Mouse (Mus musculus) cerebellum, adult 11-12 months (tissue): ENCODE results near the gene Thrap3.
"Not testable (repeated sequence)": the region's sequence is repeated elsewhere in the genome, so short reads cannot be mapped to it uniquely, and the experiment has no call there.

ENCODE experiments used
- DNase-seq: peaks from one replicate; pipeline ENCODE4 v3.0.0; 2022

Thrap3 gene

GRCm38 (mm10) chr4:126202303-126203181 is at the start of gene Thrap3:
Thrap3 (minus strand) TSS chr4:126202760.
- DNase-seq = peak; percentile 99

- DNase-seq = no peak
Measured at GRCm38 (mm10) chr4:126251655-126252254, 49.2 kb upstream of the Thrap3 start.

GRCm38 (mm10) chr4:126250659-126251058 is 48.1 kb upstream of the Thrap3 start:
- no peak for DNase-seq

- no peak for DNase-seq
Measured at GRCm38 (mm10) chr4:126248261-126248868, 45.8 kb upstream of the Thrap3 start.

GRCm38 (mm10) chr4:126246202-126246889 is 43.8 kb upstream of the Thrap3 start:
- no peak for DNase-seq

GRCm38 (mm10) chr4:126242510-126242909 is 40.0 kb upstream of the Thrap3 start:
- peak; percentile 72 for DNase-seq

GRCm38 (mm10) chr4:126241956-126242355 is 39.4 kb upstream of the Thrap3 start:
- peak; percentile 66 for DNase-seq

- DNase-seq = peak; percentile 12
Measured at GRCm38 (mm10) chr4:126239862-126240475, 37.4 kb upstream of the Thrap3 start.

- peak; percentile 26 for DNase-seq
Measured at GRCm38 (mm10) chr4:126237721-126238242, 35.2 kb upstream of the Thrap3 start.

- peak; percentile 30 for DNase-seq
Measured at GRCm38 (mm10) chr4:126236467-126237280, 34.1 kb upstream of the Thrap3 start.

GRCm38 (mm10) chr4:126235191-126235590 is 32.6 kb upstream of the Thrap3 start:
- DNase-seq = no peak

- peak; percentile 38 for DNase-seq
Measured at GRCm38 (mm10) chr4:126234496-126235175, 32.1 kb upstream of the Thrap3 start.

- peak; percentile 31 for DNase-seq
Measured at GRCm38 (mm10) chr4:126233676-126234308, 31.2 kb upstream of the Thrap3 start.

- peak; percentile 37 for DNase-seq
Measured at GRCm38 (mm10) chr4:126229900-126230299, 27.3 kb upstream of the Thrap3 start.

GRCm38 (mm10) chr4:126228144-126228543 is 25.6 kb upstream of the Thrap3 start:
- peak; percentile 30 for DNase-seq

- DNase-seq = peak; percentile 85
Measured at GRCm38 (mm10) chr4:126227077-126227761, 24.7 kb upstream of the Thrap3 start.

- DNase-seq = no peak
Measured at GRCm38 (mm10) chr4:126226640-126227039, 24.1 kb upstream of the Thrap3 start.

- no peak for DNase-seq
Measured at GRCm38 (mm10) chr4:126222631-126223030, 20.1 kb upstream of the Thrap3 start.

GRCm38 (mm10) chr4:126220045-126220444 is 17.5 kb upstream of the Thrap3 start:
- DNase-seq = no peak

- not testable (repeated sequence) for DNase-seq
Measured at GRCm38 (mm10) chr4:126219540-126219939, 17.0 kb upstream of the Thrap3 start.
